Mouse (Mus musculus): ENCODE measurements at regions not wholly inside any gene's neighbourhood (a gene's known extent, or its start where the extent isn't known, plus 50 kb on each side); places are given as distances from the start of the nearest gene placed in this dataset.
"Not testable (repeated sequence)": the region's sequence is repeated elsewhere in the genome, so short reads cannot be mapped to it uniquely, and the experiment has no call there.

DNA sequence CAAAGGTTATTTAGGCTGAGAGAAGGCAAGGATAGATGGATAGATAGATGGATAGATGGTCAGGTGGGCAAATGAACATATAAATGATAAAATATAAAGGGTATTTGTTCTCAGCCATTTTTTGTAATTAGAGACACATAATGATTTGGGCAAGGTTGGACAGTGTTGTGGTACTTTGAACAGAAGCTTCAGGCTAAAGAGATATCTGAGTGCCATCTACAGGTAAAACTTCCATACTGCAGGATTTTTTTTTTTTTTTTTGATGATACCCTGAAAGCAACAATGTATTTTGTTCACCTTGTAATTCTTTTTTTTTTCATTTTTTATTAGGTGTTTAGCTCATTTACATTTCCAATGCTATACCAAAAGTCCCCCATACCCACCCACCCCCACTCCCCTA is 110.1 kb upstream of the Trabd2b start:
- no peak for DNase-seq (ENCODE audit: low read depth)

DNA sequence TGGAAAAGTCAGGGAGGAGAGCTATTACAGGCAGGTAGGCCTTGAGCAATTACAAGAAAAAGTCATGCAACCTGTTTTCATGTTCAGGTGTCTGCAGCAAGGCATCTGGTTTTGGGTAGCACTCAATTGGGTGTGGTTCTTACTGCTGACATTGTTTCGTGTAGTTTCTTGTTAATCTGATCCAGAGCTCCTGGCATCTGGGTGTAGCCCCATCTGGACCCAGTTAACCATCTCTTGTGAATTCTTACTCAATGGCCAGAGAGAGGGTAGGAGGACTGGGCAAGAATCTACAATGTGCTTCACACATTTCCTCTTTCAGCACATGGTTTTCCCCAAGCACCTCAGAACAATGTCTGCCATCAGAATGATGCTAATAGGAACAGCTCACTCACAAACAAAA is 108.0 kb upstream of the Trabd2b start:
- not testable (repeated sequence) for DNase-seq (ENCODE audit: low read depth)

DNA sequence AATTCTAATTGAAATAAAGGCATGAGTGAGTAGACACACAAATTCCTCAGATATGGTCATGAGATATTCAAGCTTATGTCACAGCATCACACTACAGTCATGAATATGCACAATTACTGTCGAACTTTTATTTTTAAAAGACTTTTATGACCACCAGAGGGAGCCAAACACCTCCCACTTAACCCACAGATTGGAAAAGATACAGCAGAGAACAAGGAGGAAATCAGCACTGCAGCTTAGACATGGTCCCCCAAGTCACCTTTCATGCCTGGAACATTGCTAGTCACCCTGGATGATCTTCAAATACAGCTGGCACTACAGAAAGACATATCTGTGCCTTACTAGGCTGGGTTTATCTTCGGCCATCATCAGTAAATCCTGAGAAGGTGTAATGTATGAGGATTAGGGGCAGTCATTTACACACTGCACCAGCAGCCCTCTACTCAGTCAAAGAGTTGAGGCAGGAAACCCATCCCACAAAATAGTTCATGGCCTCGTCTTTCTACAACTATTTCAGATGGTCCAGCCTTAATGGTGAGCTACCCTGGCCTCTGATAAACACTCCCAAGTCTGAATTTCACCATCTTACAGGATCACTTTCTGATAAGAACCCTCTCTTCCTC is 106.0 kb upstream of the Trabd2b start:
- no peak for DNase-seq (ENCODE audit: low read depth)

DNA sequence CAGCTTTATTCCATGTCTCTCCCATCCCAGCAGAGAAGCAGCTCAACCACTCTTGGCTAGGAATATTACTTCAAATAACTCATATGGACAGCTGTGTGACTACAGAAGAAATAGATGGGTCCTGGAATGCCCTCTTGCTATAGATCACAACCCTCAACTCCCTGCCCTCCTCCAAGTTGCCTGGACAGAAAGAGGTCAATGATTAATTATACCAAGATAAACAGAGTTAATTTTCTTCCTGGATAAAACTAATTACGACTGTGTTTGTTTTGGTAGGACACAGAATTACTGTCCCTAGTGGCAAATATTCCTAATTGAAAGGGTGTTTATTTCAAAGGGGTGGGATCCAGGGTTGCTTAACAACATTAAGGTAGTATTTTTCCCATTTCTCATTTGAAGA is 101.9 kb upstream of the Trabd2b start:
- DNase-seq (ENCODE audit: low read depth), result no peak

DNA sequence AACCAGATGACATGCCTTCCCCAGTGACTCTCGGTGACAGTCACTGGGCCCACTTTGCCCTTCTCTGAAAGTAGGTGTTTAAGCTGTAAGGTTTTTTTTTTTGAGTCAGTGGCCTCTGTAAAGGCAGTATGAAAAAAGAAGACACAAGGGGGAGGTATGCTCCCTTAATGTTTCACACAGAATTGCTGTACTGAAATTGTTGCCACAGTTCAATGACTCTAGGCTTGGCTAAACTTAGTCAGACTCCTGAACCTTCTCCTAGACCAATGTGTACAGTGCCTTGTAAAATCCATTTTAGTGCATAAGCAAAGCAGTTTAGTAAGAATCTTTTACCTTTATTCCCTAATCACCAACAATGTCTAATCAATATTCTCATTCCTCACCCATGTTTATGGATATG is 99.0 kb upstream of the Trabd2b start:
- no peak for DNase-seq (ENCODE audit: low read depth)

DNA sequence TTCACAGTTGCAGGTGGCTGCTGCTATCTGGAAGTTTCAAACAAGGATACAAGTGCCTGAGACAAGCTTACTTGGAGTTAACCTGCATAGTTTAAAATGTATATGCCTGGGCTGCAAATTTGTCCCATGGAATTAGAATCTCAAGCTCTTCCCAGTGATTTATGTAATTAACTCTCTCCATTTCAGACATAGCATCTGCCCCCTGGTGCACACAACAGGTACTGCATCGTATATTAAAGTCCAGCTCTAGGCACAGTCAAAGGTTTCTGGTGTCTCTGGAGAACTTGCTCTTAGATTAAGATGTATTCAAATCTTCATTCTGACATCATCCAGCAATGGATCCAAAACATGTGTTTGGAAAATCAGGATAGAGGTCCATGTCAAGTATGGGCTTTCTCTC is 98.0 kb upstream of the Trabd2b start:
- DNase-seq (ENCODE audit: low read depth), result no peak

DNA sequence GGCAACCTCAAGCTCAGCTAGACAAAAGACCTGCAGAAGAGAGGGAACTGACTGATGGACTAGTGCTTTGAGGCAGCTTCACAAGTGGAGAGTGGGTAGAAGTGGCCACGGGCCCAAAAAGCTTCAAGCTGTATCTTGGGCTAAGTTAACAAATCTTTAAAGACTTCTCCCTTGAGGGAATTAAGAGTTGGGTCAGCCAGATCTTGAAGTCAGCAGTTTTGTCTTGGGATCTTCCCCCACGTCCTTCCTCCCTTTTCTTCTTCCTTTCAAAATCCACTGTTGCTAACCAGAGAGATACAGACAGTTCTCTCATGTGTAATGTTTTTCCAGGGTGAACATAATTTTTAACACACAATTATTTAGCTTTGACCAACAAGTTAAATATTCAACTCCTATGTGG is 91.5 kb upstream of the Trabd2b start:
- no peak for DNase-seq (ENCODE audit: low read depth)

DNA sequence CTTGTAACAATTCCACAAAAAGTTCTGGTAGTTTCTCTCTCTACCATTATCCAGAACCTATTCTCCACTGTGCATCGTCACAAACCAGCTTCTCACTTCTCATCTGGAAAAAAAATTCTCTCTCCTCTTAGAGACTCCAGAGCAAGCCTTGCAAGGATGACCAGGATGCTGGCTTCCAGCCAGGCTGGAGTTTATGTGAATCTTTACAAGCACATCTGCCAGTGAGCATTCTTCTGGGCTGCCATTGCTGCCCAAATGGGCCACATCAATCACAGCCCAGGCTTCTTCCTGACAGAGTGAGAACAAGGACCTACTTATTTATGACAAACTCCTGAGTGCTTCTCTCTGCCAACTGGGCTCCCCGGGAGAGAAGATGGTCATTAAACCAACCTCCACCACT is 91.0 kb upstream of the Trabd2b start:
- no peak for DNase-seq (ENCODE audit: low read depth)

DNA sequence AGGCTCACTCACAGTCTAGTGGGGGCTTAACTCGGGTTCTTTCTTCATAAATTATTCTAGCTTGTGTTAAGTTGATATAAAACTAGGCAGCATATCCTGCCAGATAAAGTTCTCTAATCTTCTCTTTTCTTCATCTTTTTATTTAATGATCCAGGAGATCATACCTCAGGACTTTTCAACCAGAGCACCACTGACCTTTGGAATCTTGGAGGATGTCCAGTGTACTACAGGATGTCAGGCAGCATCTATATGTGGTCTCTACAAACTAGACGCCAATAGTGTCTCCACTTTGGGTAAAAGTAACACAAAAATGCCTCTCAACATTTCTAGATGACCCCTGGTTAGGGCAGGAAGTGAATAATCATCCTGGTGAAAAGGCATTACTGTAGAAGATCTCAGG is 89.4 kb upstream of the Trabd2b start:
- no peak for DNase-seq (ENCODE audit: low read depth)

DNA sequence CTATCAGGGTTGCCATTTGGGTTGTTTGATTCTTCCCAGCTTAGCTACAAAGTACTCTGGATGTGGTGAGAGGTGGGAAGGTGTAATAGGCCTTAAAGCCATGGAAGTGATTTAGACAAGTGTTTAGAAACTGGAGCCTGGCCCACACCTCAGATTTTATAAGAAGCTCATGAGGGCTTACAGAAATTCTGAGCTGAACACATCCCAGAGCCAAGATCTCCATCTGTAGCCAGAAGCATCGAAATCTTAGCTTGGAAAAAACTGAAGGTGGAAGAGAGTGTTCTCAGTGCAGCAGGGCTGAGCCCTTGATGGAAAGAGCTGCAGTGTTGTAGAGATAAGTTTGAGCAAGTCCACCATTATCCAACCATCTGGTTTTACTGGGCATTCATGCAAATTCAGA is 86.4 kb upstream of the Trabd2b start:
- no peak for DNase-seq (ENCODE audit: low read depth)

DNA sequence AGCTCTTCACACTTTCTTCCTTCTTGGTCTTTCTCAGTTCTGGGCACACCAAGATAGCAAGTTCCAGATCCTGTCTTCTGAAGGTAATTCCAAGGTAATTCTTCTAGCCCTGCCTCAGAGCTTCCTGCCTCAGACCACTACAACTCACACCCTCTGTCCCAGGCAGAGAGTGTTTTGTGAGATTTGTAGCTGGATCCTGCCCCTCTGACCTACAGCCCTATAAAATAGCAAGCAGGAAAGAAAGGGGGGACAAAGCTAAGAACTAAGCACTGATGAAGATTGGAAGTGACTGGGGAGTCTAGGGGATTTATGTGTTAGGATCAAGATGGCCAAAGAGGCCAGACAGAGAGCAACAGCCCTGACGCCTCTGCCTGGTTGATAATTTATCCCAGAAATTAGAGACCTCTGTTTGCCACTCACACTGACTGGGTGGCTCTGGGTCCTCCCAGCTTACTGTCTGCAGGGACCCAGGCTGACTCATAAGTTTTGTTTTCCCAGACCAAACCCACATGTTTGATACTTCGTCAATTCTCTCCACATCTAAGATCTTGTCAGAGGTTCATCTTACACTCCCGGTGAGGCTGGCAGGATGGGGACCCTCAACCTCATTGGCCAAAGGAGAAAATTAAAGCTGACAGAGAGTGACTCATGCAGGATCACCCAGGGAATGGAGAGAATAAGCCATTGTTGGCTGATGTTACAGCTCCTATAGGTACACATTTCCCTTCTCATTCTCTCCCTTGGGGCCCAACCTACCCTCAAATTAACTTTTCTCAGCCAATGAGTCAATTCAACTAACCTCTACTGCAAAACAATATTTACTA is 84.8 kb upstream of the Trabd2b start:
- DNase-seq (ENCODE audit: low read depth), result no peak

DNA sequence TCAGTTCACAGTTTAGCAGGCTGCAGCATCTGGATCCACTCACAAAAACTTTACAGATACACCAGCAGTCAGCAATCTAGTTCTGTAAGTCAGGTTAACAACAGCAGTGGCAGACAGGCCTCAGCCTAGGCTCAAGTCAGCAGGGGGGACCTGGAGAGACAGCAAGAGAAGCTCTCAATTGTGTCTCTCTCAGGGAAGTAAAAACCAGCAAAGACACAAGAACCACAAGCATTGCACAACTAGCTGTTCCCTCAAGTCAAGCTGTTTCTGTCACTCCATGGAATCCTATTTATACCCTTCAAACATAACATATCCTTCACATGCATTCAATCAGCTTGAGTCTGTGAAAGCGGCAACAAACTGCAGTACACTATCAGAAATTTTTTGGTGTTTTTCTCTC is 76.5 kb upstream of the Trabd2b start:
- no peak for DNase-seq (ENCODE audit: low read depth)

DNA sequence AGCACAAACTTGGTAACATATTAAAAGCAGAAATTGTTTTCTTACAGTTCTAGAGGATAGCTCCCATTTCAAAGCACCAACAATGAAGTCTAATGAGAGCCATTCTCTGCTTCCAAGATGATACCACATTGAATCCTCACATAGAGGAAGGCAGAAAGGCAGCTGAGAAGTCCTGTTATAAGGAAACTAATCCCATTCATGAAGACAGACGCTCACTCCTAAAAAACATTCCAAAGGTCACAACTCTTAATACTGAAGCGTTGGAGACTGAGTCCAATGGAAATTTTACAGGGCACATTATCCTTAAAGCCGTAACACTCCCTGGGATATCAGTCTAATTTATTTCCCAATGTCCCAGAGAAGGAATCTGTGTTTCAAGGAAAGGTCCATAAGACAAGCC is 75.4 kb upstream of the Trabd2b start:
- DNase-seq (ENCODE audit: low read depth), result no peak

DNA sequence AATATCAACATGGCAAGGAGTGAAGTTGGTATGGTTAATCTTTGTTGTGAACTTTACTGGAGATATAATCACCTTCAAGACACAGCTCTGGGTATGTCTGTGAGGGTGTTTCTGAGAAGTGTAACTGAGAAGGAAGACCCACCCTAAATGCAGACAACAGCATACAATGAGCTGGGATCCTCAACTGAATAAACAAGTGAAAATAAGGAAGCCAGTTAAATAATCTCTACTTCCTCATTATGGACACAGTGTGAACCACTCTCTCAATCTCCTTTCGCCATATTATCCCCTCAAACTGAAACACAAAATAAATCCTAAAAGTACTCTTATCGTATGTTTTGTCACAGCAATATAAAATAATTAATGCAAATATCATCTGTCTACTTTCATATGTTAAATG is 71.7 kb upstream of the Trabd2b start:
- DNase-seq (ENCODE audit: low read depth), result no peak

DNA sequence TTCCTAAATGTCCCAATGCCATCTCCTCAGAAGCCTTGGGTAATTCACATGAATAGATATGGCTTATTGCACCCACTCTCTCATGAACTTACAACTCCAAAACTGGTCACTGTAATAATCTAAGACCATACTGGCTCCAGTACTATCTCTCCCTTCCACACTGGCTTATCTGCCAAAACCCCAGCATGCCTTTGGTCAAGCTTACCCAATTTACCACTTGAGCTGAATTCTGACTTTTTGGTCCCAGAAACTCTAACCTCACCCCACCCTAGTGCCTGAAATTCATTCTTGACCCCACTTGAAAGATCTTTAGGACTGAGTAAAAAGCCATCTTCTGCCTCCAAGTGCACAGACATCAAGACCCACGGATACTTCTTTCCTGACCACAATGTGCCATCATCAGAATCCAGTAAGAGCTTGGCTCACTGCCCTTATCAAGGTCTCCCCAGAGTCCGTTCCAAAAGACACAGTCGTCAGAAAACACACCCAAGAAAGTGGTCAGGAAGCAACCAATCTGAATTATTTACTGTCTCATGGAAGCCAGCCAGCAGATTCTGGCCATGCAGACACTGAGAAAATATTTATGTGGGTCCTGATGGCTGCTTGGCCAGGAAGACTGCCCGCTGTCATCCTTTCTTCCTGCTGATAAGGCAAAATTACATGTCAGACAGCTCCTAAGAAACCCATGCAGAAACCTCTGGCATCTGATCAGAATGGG is 70.3 kb upstream of the Trabd2b start:
- DNase-seq (ENCODE audit: low read depth), result no peak

DNA sequence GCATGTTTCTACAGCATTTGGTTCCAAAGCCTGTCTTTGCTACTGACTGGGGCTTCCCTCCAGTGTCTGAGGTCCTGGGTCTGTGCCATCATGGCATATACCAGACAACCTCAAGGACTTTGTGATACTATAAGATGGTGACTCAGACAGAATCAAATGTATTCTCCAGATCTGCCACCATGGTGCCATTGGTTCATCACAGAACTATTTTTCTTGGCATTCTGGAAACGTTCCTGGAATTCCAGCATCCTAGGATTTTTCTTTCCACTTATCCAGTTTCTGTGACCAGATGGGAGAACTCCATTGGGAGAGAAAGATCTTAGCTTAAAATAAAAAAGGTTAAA is 69.8 kb upstream of the Trabd2b start:
- DNase-seq (ENCODE audit: low read depth), result no peak

DNA sequence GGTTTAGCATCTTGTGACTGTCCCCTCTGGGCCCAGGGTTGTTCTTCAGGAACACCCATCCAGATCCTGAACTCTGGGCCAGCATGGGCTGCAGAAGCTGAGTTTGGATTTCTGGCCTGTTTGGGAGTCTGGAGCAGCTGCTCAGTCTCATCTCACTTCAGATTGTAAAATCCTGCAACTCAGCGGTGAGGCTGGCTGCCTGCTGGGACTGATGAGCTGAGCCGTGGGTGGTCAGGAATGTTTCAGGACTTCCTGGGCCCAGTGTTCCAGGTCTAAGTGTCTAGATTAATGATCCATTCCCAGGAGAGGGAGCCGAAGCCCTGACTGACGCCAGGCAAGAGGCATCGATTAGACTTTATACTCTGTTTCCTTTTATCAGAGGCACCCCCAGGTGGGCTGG is 66.7 kb upstream of the Trabd2b start:
- DNase-seq (ENCODE audit: low read depth), result no peak

DNA sequence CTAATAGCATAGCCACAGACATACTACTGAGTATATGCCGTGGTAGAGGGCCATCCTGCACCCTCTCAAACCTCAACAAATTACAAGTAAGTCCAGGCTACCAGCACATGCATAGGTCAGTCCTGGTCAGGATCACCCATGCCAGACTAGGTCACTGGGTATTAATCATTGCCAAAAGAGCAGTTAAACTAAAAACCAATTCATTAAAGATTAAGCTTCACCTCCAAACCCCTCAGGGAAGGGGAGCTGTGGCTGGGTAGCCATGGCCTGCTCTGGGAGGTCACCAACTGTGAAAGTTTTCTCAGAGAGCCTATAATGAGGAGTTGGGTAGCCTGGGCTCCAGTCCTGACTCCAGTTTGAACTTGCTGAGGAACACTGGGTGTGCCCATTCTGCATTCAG is 61.4 kb upstream of the Trabd2b start:
- DNase-seq (ENCODE audit: low read depth), result no peak

DNA sequence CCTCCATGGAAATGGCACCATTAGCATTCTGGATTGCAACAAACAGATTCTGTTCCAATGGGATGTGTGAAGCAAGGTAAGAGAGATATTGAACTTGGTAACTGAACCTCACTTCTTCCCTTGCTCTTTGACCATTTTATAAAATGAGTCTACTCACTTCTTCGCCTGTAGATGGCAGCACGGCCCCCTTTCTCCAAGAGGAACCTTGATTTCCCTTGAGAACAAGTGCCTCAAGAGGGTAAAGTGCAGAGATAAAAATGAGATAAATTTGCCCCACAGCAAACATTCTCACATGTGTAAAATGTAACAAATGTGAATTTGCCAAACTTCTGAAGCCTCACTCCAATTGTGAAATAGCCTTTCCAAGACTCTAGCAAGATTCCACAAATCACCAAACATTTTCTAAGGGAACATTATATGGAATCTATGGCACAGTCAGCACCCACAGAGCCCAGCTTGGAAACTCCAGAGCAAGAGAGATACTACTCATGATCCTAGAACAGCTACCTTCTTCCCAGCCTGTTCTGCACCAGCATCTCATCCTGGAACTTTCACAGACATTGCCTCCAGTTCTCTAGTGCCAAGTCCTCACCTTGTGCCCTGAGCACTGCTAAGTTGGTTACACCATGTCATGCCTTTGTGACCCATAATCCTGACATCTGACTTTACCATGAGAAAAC is 60.3 kb upstream of the Trabd2b start:
- peak; percentile 16 for DNase-seq (ENCODE audit: low read depth)

DNA sequence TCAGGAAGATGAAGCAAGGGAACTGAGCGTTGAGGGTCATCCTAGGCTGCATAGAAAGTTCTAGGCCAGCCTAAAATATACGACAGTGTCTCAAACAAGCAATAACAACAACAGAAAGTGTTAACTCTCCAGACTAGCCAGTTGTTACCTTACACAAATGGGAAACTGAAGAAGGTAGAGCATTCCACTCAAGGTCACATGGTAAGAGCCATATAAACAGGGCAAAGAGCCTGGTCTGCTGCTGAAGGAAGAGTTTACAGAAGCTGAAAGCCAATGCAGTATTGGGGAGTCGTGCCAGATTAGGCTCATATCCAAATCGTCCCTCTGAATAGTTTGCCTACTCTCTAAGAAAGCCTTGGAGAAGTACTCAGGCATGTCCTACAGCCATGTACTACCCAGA is 59.6 kb upstream of the Trabd2b start:
- DNase-seq (ENCODE audit: low read depth), result no peak

DNA sequence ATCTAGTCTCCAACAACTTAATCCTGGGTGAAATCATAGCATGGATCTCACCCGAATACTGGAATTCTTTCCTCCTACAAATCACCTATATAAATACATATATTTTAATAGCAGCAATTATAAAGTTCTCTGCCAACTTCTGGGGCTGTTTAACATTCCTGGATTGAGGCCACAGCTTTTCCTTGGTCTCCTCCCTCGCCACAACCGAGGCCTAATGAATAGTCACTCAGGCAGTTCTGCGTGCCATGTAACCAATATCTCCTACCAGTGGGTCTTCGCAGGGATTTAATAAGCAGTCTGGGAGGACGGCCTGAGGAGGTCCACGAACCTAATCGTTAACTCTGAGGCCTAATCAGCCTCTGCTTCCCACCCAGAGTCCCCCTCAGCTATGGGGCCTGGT is 56.9 kb upstream of the Trabd2b start:
- DNase-seq (ENCODE audit: low read depth), result no peak

DNA sequence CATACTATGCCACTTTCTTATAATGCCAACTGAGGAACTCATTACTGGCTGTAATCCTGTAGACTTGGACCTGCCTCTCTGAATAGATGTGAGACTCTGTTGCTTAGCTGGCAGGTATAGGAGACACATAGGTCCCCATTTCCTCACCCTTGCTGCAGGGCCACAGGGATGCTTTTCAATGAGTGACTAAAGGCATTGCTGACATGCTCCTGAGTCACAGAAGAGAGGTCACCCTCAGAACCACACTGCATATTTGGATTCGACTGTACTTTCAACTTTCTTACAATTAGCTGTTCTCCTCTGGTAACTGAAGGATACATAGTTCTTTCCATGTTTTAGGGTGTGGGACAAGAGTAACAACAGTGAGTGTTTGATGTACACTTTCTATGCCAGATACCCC is 55.2 kb upstream of the Trabd2b start:
- no peak for DNase-seq (ENCODE audit: low read depth)

DNA sequence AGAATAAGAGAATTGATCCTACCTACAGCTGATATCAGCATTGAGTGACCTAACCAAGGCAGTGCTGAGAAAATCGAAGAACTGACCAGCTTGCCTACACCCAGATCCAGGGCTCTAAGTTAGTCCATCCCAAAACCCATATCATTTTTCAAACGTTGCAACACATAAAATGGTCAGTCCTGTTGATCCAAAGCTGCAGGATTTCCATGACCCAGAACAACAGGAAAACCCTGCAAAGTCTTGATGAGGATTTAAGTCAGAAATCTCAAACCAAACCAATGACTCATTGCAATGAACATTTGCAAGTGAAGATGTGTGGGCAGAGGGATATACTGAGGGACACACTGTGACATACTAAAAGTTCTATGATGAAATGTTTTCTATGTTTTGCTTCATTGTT is 53.5 kb upstream of the Trabd2b start:
- no peak for DNase-seq (ENCODE audit: low read depth)

All from c-Kit-positive CD71-negative TER-119-negative erythroid progenitor cells, embryonic 14.5 days (primary cell).